Mouse (Mus musculus): Measurements from ENCODE around the gene Hdgfl3. TPM values are rescaled to one million over a fixed set of nuclear protein-coding genes. Genes with fewer than 3 reads are reported as not detected.

Gene Hdgfl3
- polyA plus RNA-seq (2014; fragmentation: Illumina TruSeq; extraction: RNeasy Lipid Tissue Mini Kit (QIAGEN cat#74804)), result 89.7 TPM

DNA sequence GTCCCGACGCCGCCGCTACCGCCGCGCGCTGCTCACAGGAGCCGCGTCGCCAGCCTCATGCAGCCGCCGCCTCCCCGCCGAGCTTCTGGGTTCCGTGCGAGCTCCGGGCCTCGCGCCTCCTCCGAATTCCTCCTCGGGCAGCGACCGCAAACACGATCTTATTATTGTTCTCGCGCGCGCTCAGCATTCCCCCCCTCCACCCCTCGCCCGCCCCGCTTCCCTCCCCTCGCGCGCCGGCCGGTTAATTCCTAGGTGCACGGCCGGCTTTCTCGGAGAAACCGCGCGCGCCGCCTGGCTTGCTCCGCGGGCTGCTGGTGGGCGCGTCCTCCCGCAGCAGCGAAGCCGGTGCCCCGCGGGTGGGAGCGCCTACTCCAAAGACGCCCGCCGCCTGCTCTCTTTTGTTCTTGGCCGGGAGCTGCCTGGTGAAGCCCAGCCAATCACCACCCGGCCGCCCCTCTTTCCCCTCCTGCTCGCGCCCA is at the start of gene Hdgfl3:
TSS of gene Hdgfl3 (minus strand) at position 207 of the 479 bp plus-strand sequence.

DNA sequence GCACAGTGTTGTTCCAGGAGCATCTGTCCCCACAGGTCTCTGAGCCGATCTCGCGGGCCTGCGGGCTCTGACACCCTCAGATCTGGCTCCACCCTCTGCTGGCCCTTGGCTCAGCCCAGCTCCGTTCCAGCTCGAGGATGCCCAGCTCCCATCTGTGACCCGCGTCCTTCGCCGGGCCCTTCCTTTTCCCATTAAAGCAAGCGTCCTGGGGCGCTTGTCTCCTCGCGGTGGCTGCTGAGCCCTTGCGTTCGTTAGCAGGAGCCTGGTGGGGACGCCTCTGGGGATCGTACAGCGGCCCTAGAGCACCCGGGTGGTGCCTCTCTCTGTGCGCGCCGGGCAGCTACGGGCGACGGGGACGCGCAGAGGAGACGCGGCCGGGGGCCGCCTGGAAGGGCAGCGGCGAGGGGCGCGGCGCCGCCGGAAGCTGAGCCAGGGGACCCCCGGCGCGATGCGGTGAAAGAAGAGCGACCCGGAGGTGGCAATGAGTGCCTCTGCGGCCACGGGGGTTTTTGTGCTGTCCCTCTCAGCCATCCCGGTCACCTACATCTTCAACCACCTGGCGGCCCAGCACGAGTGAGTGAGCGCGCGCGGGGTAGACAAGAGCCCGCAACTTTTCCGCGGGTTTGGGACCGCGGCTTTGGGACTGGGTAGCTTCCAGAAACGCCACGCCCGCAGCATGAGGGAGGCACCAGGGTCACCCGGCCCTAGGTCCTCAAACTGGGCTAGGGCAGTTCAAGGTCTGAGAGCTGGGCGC is 75.1 kb downstream of the Hdgfl3 start, which contains the start of gene Tm6sf1:
TSS of gene Tm6sf1 (plus strand) at position 34 of the 754 bp plus-strand sequence.

DNA sequence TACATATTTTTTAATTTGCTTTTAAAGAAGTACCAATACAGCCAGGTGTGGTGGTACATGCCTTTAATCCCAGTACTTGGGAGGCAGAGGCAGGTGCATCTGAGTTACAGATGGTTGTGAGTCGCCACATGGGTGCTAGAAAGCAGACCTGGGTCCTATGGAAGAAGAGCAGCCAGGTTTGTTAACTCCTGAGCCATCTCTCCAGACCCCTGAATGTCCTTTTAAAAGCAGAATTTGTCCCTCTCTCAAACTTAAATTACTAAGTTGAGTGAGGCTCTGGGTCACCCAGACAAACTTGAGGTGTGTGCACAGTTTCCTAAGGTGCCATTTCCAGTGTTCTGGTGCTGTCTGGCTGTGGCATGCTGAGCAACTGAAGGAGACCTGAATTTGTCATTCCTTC is 78.6 kb downstream of the Hdgfl3 start, which contains the start of gene Gm10160:
TSS of gene Gm10160 (minus strand) at position 101 of the 400 bp plus-strand sequence.

Other genes with a start within 250 kb of the Hdgfl3 start
- gene Homer2, start 226.9 kb downstream of the Hdgfl3 start, polyA plus RNA-seq (2014; fragmentation: Illumina TruSeq; extraction: RNeasy Lipid Tissue Mini Kit (QIAGEN cat#74804)), result 2.4 TPM
- gene Ramac, start 171.5 kb downstream of the Hdgfl3 start, polyA plus RNA-seq (2014; fragmentation: Illumina TruSeq; extraction: RNeasy Lipid Tissue Mini Kit (QIAGEN cat#74804)), result 223 TPM
- 6.2 TPM for gene 3110040N11Rik, start 145.0 kb downstream of the Hdgfl3 start, polyA plus RNA-seq (2014; fragmentation: Illumina TruSeq; extraction: RNeasy Lipid Tissue Mini Kit (QIAGEN cat#74804))
- 392 TPM for gene Btbd1, start 105.0 kb downstream of the Hdgfl3 start, polyA plus RNA-seq (2014; fragmentation: Illumina TruSeq; extraction: RNeasy Lipid Tissue Mini Kit (QIAGEN cat#74804))
- gene Gm10160, start 78.7 kb downstream of the Hdgfl3 start, polyA plus RNA-seq (2014; fragmentation: Illumina TruSeq; extraction: RNeasy Lipid Tissue Mini Kit (QIAGEN cat#74804)), result not detected
- 39.1 TPM for gene Tm6sf1, start 75.5 kb downstream of the Hdgfl3 start, polyA plus RNA-seq (2014; fragmentation: Illumina TruSeq; extraction: RNeasy Lipid Tissue Mini Kit (QIAGEN cat#74804))
- gene Bnc1, start 57.8 kb upstream of the Hdgfl3 start, polyA plus RNA-seq (2014; fragmentation: Illumina TruSeq; extraction: RNeasy Lipid Tissue Mini Kit (QIAGEN cat#74804)), result 8.2 TPM
- gene Sh3gl3, start 239.4 kb upstream of the Hdgfl3 start, polyA plus RNA-seq (2014; fragmentation: Illumina TruSeq; extraction: RNeasy Lipid Tissue Mini Kit (QIAGEN cat#74804)), result 3.0 TPM

All from ovary, adult 10 weeks (tissue).